Mouse (Mus musculus): ENCODE measurements around the gene Bmp7.

Bmp7 gene

GRCm38 (mm10) chr2:172959006-172959768, 19.1 kb upstream of the Bmp7 start:
- no peak for TF ChIP-seq GATA4 (IDR thresholded peaks at IDR 0.05; ENCODE audit: insufficient replicate concordance, low read length)

GRCm38 (mm10) chr2:172958579-172958978, 18.5 kb upstream of the Bmp7 start:
- no peak for TF ChIP-seq GATA4 (IDR thresholded peaks at IDR 0.05; ENCODE audit: insufficient replicate concordance, low read length)

- no peak for TF ChIP-seq GATA4 (IDR thresholded peaks at IDR 0.05; ENCODE audit: insufficient replicate concordance, low read length)
Measured at GRCm38 (mm10) chr2:172951976-172952375, 11.9 kb upstream of the Bmp7 start.

- TF ChIP-seq GATA4 (IDR thresholded peaks at IDR 0.05; ENCODE audit: insufficient replicate concordance, low read length): no peak
Measured at GRCm38 (mm10) chr2:172950722-172951121, 10.6 kb upstream of the Bmp7 start.

GRCm38 (mm10) chr2:172950119-172950676, 10.1 kb upstream of the Bmp7 start:
- no peak for TF ChIP-seq GATA4 (IDR thresholded peaks at IDR 0.05; ENCODE audit: insufficient replicate concordance, low read length)

- no peak for TF ChIP-seq GATA4 (IDR thresholded peaks at IDR 0.05; ENCODE audit: insufficient replicate concordance, low read length)
Measured at GRCm38 (mm10) chr2:172949051-172949450, 8.9 kb upstream of the Bmp7 start.

GRCm38 (mm10) chr2:172940799-172941163, 660 bp upstream of the Bmp7 start:
- TF ChIP-seq GATA4 (IDR thresholded peaks at IDR 0.05; ENCODE audit: insufficient replicate concordance, low read length): no peak

GRCm38 (mm10) chr2:172939639-172940002, 500 bp downstream of the Bmp7 start:
- TF ChIP-seq GATA4 (IDR thresholded peaks at IDR 0.05; ENCODE audit: insufficient replicate concordance, low read length): no peak

- TF ChIP-seq GATA4 (IDR thresholded peaks at IDR 0.05; ENCODE audit: insufficient replicate concordance, low read length): no peak
Measured at GRCm38 (mm10) chr2:172938761-172939638, 1.1 kb downstream of the Bmp7 start.

- no peak for TF ChIP-seq GATA4 (IDR thresholded peaks at IDR 0.05; ENCODE audit: insufficient replicate concordance, low read length)
Measured at GRCm38 (mm10) chr2:172937326-172938190, 2.6 kb downstream of the Bmp7 start.

- TF ChIP-seq GATA4 (IDR thresholded peaks at IDR 0.05; ENCODE audit: insufficient replicate concordance, low read length): no peak
Measured at GRCm38 (mm10) chr2:172936844-172937243, 3.3 kb downstream of the Bmp7 start.

GRCm38 (mm10) chr2:172935776-172936562, 4.2 kb downstream of the Bmp7 start:
- TF ChIP-seq GATA4 (IDR thresholded peaks at IDR 0.05; ENCODE audit: insufficient replicate concordance, low read length): no peak

GRCm38 (mm10) chr2:172934891-172935740, 5.0 kb downstream of the Bmp7 start:
- TF ChIP-seq GATA4 (IDR thresholded peaks at IDR 0.05; ENCODE audit: insufficient replicate concordance, low read length): no peak
